Mouse (Mus musculus) myocyte (in vitro differentiated cells): ENCODE measurements around the gene Mt1. TPM values are rescaled to one million over a fixed set of nuclear protein-coding genes. Genes with fewer than 3 reads are reported as not detected.

Experiments
- H3K27me3 ChIP-seq: one replicate; pipeline ENCODE4 v1.6.1; 2011; ENCODE audit not compliant: control insufficient read depth, insufficient read depth, insufficient read length
- H3K36me3 ChIP-seq: one replicate; pipeline ENCODE4 v1.6.1; 2011; ENCODE audit not compliant: control insufficient read depth, insufficient read depth
- H3K4me2 ChIP-seq: one replicate; pipeline ENCODE4 v1.6.1; 2011; ENCODE audit warnings: low read depth, control low read depth
- H3K4me3 ChIP-seq: one replicate; pipeline ENCODE4 v1.5.1; 2011; ENCODE audit warnings: mild to moderate bottlenecking, control low read depth, moderate library complexity
- H3K79me2 ChIP-seq: one replicate; pipeline ENCODE4 v1.6.1; 2011; ENCODE audit not compliant: control insufficient read depth, insufficient read depth
- H3ac ChIP-seq: one replicate; pipeline ENCODE4 v1.6.1; 2011; ENCODE audit not compliant: control insufficient read depth, insufficient read length
- CEBPB ChIP-seq: IDR thresholded peaks from 2 replicates; pipeline ENCODE4 v1.6.1; 2011; ENCODE audit warnings: mild to moderate bottlenecking, moderate library complexity; ENCODE audit not compliant: poor library complexity, insufficient read depth, severe bottlenecking
- E2F4 ChIP-seq: IDR thresholded peaks from one replicate; pipeline ENCODE4 v1.6.1; 2011; ENCODE audit warnings: mild to moderate bottlenecking, control low read depth, moderate library complexity; ENCODE audit not compliant: insufficient read depth
- MAX ChIP-seq: IDR thresholded peaks from one replicate; pipeline ENCODE4 v1.6.1; 2011; ENCODE audit warnings: low read depth, mild to moderate bottlenecking, control low read depth
- MYOD1 ChIP-seq, 3 experiments: IDR thresholded peaks; one replicate each; pipeline ENCODE4 v1.6.1; 2011; ENCODE audit warnings: control low read depth in 2 of 3, low read depth in 2 of 3, mild to moderate bottlenecking in 2 of 3, moderate library complexity in 1 of 3; ENCODE audit not compliant: insufficient read length in 2 of 3, control insufficient read depth in 1 of 3
- MYOG ChIP-seq, 3 experiments: IDR thresholded peaks; one replicate each; pipeline ENCODE4 v1.6.1; 2011; ENCODE audit warnings: control low read depth in 2 of 3, low read depth in 2 of 3, mild to moderate bottlenecking in 2 of 3; ENCODE audit not compliant: insufficient read length in 2 of 3, control insufficient read depth in 1 of 3, insufficient read depth in 1 of 3
- POLR2A ChIP-seq: IDR thresholded peaks from one replicate; pipeline ENCODE4 v1.6.1; 2011; ENCODE audit warnings: low read depth, mild to moderate bottlenecking, control low read depth, moderate library complexity; ENCODE audit not compliant: insufficient read length
- POLR2AphosphoS2 ChIP-seq: IDR thresholded peaks from one replicate; pipeline ENCODE4 v1.6.1; 2011; ENCODE audit warnings: low read depth, control low read depth; ENCODE audit not compliant: insufficient read length
- REST ChIP-seq: IDR thresholded peaks from one replicate; pipeline ENCODE4 v1.6.1; 2011; ENCODE audit warnings: mild to moderate bottlenecking, control low read depth, moderate library complexity; ENCODE audit not compliant: insufficient read depth, insufficient read length
- SRF ChIP-seq: IDR thresholded peaks from one replicate; pipeline ENCODE4 v1.6.1; 2011; ENCODE audit warnings: low read depth; ENCODE audit not compliant: control insufficient read depth, insufficient read length
- TCF12 ChIP-seq: IDR thresholded peaks from one replicate; pipeline ENCODE4 v1.6.1; 2011; ENCODE audit warnings: mild to moderate bottlenecking, control low read depth; ENCODE audit not compliant: poor library complexity, insufficient read depth, severe bottlenecking
- TCF3 ChIP-seq: IDR thresholded peaks from one replicate; pipeline ENCODE4 v1.6.1; 2011; ENCODE audit warnings: low read depth, control low read depth; ENCODE audit not compliant: insufficient read length
- USF1 ChIP-seq: IDR thresholded peaks from one replicate; pipeline ENCODE4 v1.6.1; 2011; ENCODE audit warnings: low read depth, mild to moderate bottlenecking, control low read depth, moderate library complexity
- polyA plus RNA-seq: library from polyadenylated mRNA; unstranded; fragments of >200 nt; fragmentation: generic; extraction: Trizol; gene quantifications from one replicate; pipeline ENCODE4 v1.2.1, GENCODE M21; 2012; ENCODE audit warnings: missing spikeins

Gene Mt1
- polyA plus RNA-seq, 1 experiment: 1,165 TPM

- Histone ChIP-seq H3K36me3 (peaks cover 7% of the 10 kb centered on the region), H3K27me3 (no peaks in the 10 kb centered on the region), H3K79me2 (no peaks in the 10 kb centered on the region), H3K4me2 (peak overlapping the region; percentile 39), H3K4me3 (no peak overlapping the region), H3ac (no peak overlapping the region)
- TF ChIP-seq POLR2AphosphoS2: no peak
- no peak for TF ChIP-seq TCF3
- no peak for TF ChIP-seq TCF12
- no peak for TF ChIP-seq MYOG (IDR thresholded peaks at IDR 0.05; ENCODE audit: control insufficient read depth in 1 of 3, insufficient read depth in 1 of 3, insufficient read length in 2 of 3, low read depth in 2 of 3)
- no peak for TF ChIP-seq POLR2A
- TF ChIP-seq MYOD1 (IDR thresholded peaks at IDR 0.05; ENCODE audit: control insufficient read depth in 1 of 3, insufficient read length in 2 of 3, low read depth in 2 of 3): no peak
- no peak for TF ChIP-seq MAX
- TF ChIP-seq CEBPB: no peak
- TF ChIP-seq E2F4: no peak
- no peak for TF ChIP-seq USF1
- no peak for TF ChIP-seq SRF
- no peak for TF ChIP-seq REST
Measured at GRCm38 (mm10) chr8:94227381-94227939, 48.6 kb downstream of the Mt1 start.

Other genes starting within 250 kb of the Mt1 start
- 111 TPM for gene Amfr, start 166.2 kb upstream of the Mt1 start, polyA plus RNA-seq
- 88.6 TPM for gene Nudt21, start 142.1 kb upstream of the Mt1 start, polyA plus RNA-seq
- 15.6 TPM for gene Ogfod1, start 141.9 kb upstream of the Mt1 start, polyA plus RNA-seq
- 11.2 TPM for gene Bbs2, start 80.2 kb upstream of the Mt1 start, polyA plus RNA-seq
- not detected for gene Mt4, start 41.9 kb upstream of the Mt1 start, polyA plus RNA-seq
- gene Mt3, start 26.5 kb upstream of the Mt1 start, polyA plus RNA-seq: 0.32 TPM
- 699 TPM for gene Mt2, start 6.4 kb upstream of the Mt1 start, polyA plus RNA-seq
- 38.1 TPM for gene Nup93, start 35.5 kb downstream of the Mt1 start, polyA plus RNA-seq
- gene Slc12a3, start 150.1 kb downstream of the Mt1 start, polyA plus RNA-seq: 0.04 TPM
- 292 TPM for gene Herpud1, start 207.4 kb downstream of the Mt1 start, polyA plus RNA-seq